Mouse (Mus musculus) midbrain, postnatal 0 days (tissue): ENCODE measurements at regions not wholly inside any gene's neighbourhood (a gene's known extent, or its start where the extent isn't known, plus 50 kb on each side); places are given as distances from the start of the nearest gene placed in this dataset.

Experiments used
- ATAC-seq: fragments of 200-750 bp; cut with Nextera tagmentation; 2 replicates; pipeline ENCODE4 v1.8.0; 2017; ENCODE audit warnings: moderate number of reproducible peaks, mild to moderate bottlenecking, moderate TSS enrichment, moderate library complexity; ENCODE audit not compliant: low FRiP score
- DNase-seq: peaks from one replicate; pipeline ENCODE4 v3.0.0-alpha.2; 2015; ENCODE audit warnings: low spot score
- H3K27ac ChIP-seq: fragments of 300-500 bp; sonication (generic); 2 replicates; pipeline ENCODE4 v1.5.1; 2014; ENCODE audit warnings: low read depth, mild to moderate bottlenecking, low read length, mixed read lengths
- H3K27me3 ChIP-seq: fragments of 300-500 bp; sonication (generic); 2 replicates; pipeline ENCODE4 v1.6.1; 2014; ENCODE audit warnings: low read length, control low read depth, mixed read lengths; ENCODE audit not compliant: insufficient read depth
- H3K36me3 ChIP-seq: fragments of 300-500 bp; sonication (generic); 2 replicates; pipeline ENCODE4 v1.6.1; 2014; ENCODE audit warnings: low read length, control low read depth, mixed read lengths; ENCODE audit not compliant: insufficient read depth
- H3K4me1 ChIP-seq: fragments of 300-500 bp; sonication (generic); 2 replicates; pipeline ENCODE4 v1.6.1; 2014; ENCODE audit warnings: mild to moderate bottlenecking, control low read depth, antibody characterized with exemption, low read length, mixed read lengths; ENCODE audit not compliant: insufficient read depth
- H3K4me2 ChIP-seq: fragments of 300-500 bp; sonication (generic); 2 replicates; pipeline ENCODE4 v1.6.1; 2014; ENCODE audit warnings: low read depth, mild to moderate bottlenecking, low read length, mixed read lengths; ENCODE audit not compliant: poor library complexity, severe bottlenecking
- H3K4me3 ChIP-seq: fragments of 300-500 bp; sonication (generic); 2 replicates; pipeline ENCODE4 v1.5.1; 2014; ENCODE audit warnings: low read depth, mild to moderate bottlenecking, low read length, moderate library complexity
- H3K9ac ChIP-seq: fragments of 300-500 bp; sonication (generic); replicated peaks from 2 replicates; pipeline ENCODE4 v1.6.1; 2014; ENCODE audit warnings: mild to moderate bottlenecking, low read length, moderate library complexity, mixed read lengths; ENCODE audit not compliant: poor library complexity, severe bottlenecking
- H3K9me3 ChIP-seq: fragments of 300-500 bp; sonication (generic); 2 replicates; pipeline ENCODE4 v1.6.1; 2016; ENCODE audit warnings: low read length, control low read depth
- CTCF ChIP-seq: IDR thresholded peaks from 2 replicates; pipeline ENCODE4 v1.5.1; 2016; ENCODE audit warnings: antibody characterized with exemption, mild to moderate bottlenecking
- WGBS: fragments of 180-500 bp; shearing (Covaris S2); extraction: QIAGEN DNeasy Blood & Tissue Kit; methylation state at CpG from one replicate; pipeline ENCODE4 v1.1.7; 2014; 5-methylcytosine and 5-hydroxymethylcytosine counted together

DNA sequence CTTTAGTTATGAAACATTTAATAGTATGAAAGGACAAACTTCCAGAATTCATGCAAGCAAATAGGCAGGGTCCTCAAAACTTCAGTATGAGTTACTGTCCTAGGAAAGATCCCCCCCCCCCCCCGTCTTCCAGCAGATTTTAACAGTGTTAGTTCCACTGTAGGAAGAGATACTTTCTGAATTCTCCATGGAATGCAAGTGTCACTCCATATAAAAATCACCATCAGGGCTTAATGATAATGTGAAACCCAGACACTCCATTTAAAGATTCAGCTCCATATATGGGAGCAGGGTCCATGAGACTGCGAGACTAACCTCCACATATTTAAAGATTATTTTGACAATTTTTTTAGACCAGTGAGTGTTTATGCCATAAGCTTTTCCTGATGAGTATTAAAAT, 282.1 kb downstream of the Gm10283 start:
- no peaks in the 10 kb centered on the region for H3K9me3 ChIP-seq
- 60% methylated on average over 2 of the region's 2 CpGs for WGBS
- no peaks in the 10 kb centered on the region for H3K27me3 ChIP-seq
- no peaks in the 10 kb centered on the region for H3K4me1 ChIP-seq
- ATAC-seq (no peak), DNase-seq (no peak)
- H3K4me3 ChIP-seq, result no peak overlapping the region
- H3K36me3 ChIP-seq, result no peaks in the 10 kb centered on the region
- H3K9ac ChIP-seq, result no peak overlapping the region
- no peak overlapping the region for H3K4me2 ChIP-seq
- no peak overlapping the region for H3K27ac ChIP-seq
- no peak for TF ChIP-seq CTCF

- Histone ChIP-seq H3K4me2 (no peak overlapping the region), H3K9ac (no peak overlapping the region), H3K27ac (no peak overlapping the region), H3K4me3 (no peak overlapping the region), H3K4me1 (no peaks in the 10 kb centered on the region), H3K9me3 (no peaks in the 10 kb centered on the region), H3K36me3 (no peaks in the 10 kb centered on the region), H3K27me3 (no peaks in the 10 kb centered on the region)
- no peak for DNase-seq
- TF ChIP-seq CTCF, result no peak
- no peak for ATAC-seq
These were observed 307.4 kb downstream of the Gm10283 start for GRCm38 (mm10) chr8:60195641-60196040.

- ATAC-seq, result no peak
- no peak overlapping the region for H3K4me2 ChIP-seq
- WGBS, result 17% methylated on average over 5 of the region's 5 CpGs
These were observed 335.2 kb downstream of the Gm10283 start for GRCm38 (mm10) chr8:60167716-60168272.

More at GRCm38 (mm10) chr8:60167716-60168272, 335.2 kb downstream of the Gm10283 start:
- Histone ChIP-seq H3K9ac (no peak overlapping the region), H3K27me3 (no peaks in the 10 kb centered on the region), H3K4me1 (no peaks in the 10 kb centered on the region), H3K27ac (no peak overlapping the region), H3K4me3 (no peak overlapping the region), H3K9me3 (no peaks in the 10 kb centered on the region), H3K36me3 (no peaks in the 10 kb centered on the region)
- TF ChIP-seq CTCF, result no peak
- no peak for DNase-seq
